17 mouse cellular contexts compared by ENCODE assay signal in the genomic region with DNA sequence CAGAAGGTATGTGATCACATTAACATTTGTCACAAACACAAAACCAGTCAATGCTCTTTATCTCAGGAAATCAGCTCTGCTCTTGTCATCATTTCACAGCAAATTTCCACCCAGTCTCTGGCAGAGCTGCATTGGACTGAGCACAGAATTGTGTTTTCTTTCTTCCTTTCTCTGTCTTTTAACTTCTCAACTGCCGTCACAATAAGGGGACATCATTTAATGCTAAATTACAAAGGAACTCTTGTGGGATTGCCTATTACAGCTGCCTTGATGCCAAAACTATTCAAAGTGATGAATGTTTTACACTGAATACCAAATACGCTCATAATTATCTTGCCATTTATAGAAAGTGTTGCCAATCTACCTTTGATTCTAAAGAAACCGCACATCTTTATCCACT.
A peak's percentile ranks its signal among the peaks of the same experiment; 100 is the strongest.
DNase-seq lines count a peak whose midpoint lies in the region; ATAC-seq and TF ChIP-seq lines count a peak whose summit lies in the region.
"Had no signal": no experiment of that assay in that cellular context is flagged by ENCODE, and none has a peak within 500 bp of the region (broad histone marks: within the 10 kb centered on the region; RNA-seq: fewer than 3 reads in every experiment).

No protein-coding gene starts in this region.

- no peak for TF ChIP-seq EP300 in stomach, postnatal 0 days (optimal IDR thresholded peaks at IDR 0.05)

- H3K9me3 ChIP-seq in forebrain, embryonic 13.5 days (replicated peaks): no peaks in the 10 kb centered on the region
- no peaks in the 10 kb centered on the region for H3K9me3 ChIP-seq in forebrain, embryonic 10.5 days
- H3K9me3 ChIP-seq in midbrain, embryonic 16.5 days (replicated peaks; ENCODE audit: control insufficient read depth, low read length, poor library complexity, severe bottlenecking): no peaks in the 10 kb centered on the region
- no peaks in the 10 kb centered on the region for H3K9me3 ChIP-seq in midbrain, embryonic 10.5 days (replicated peaks)
- H3K9me3 ChIP-seq in forebrain, embryonic 15.5 days: no peaks in the 10 kb centered on the region
- no peaks in the 10 kb centered on the region for H3K9me3 ChIP-seq in intestine, postnatal 0 days (ENCODE audit: control insufficient read depth)
- no peaks in the 10 kb centered on the region for H3K9me3 ChIP-seq in stomach, postnatal 0 days (ENCODE audit: control insufficient read depth, low read length)
- H3K9me3 ChIP-seq: embryonic facial prominence, embryonic 10.5 days; heart, embryonic 13.5 days; hindbrain, embryonic 15.5 days had no signal

- H3K36me3 ChIP-seq in forebrain, embryonic 13.5 days (ENCODE audit: poor library complexity, severe bottlenecking): no peaks in the 10 kb centered on the region
- no peaks in the 10 kb centered on the region for H3K36me3 ChIP-seq in forebrain, embryonic 10.5 days (replicated peaks)
- H3K36me3 ChIP-seq in midbrain, embryonic 16.5 days (ENCODE audit: control insufficient read depth, insufficient read depth, low read length): no peaks in the 10 kb centered on the region
- no peaks in the 10 kb centered on the region for H3K36me3 ChIP-seq in midbrain, embryonic 10.5 days
- no peaks in the 10 kb centered on the region for H3K36me3 ChIP-seq in forebrain, embryonic 15.5 days
- H3K36me3 ChIP-seq in intestine, postnatal 0 days (ENCODE audit: control insufficient read depth, insufficient read depth): no peaks in the 10 kb centered on the region
- H3K36me3 ChIP-seq in stomach, postnatal 0 days (ENCODE audit: control insufficient read depth, insufficient read depth, low read length): no peaks in the 10 kb centered on the region
- H3K36me3 ChIP-seq: embryonic facial prominence, embryonic 10.5 days; heart, embryonic 13.5 days; hindbrain, embryonic 15.5 days had no signal

- peaks cover 12% of the 10 kb centered on the region; the same call in 1 of the 2 replicates for H3K4me1 ChIP-seq in forebrain, embryonic 13.5 days
- H3K4me1 ChIP-seq in forebrain, embryonic 10.5 days: 0 out of 2 replicates have a peak, but pooled peaks cover 3% of the 10 kb centered on the region
- peaks cover 6% of the 10 kb centered on the region; the same call in 1 of the 2 replicates for H3K4me1 ChIP-seq in midbrain, embryonic 16.5 days (ENCODE audit: control insufficient read depth, insufficient read depth, low read length)
- H3K4me1 ChIP-seq in midbrain, embryonic 10.5 days: no peaks in the 10 kb centered on the region
- peaks cover 11% of the 10 kb centered on the region for H3K4me1 ChIP-seq in forebrain, embryonic 15.5 days
- no peaks in the 10 kb centered on the region for H3K4me1 ChIP-seq in intestine, postnatal 0 days (replicated peaks; ENCODE audit: control insufficient read depth, insufficient read depth, low read length)
- H3K4me1 ChIP-seq in stomach, postnatal 0 days (replicated peaks; ENCODE audit: control insufficient read depth, insufficient read depth): no peaks in the 10 kb centered on the region
- H3K4me1 ChIP-seq: embryonic facial prominence, embryonic 10.5 days; heart, embryonic 13.5 days had no signal

- H3K27ac ChIP-seq in forebrain, embryonic 13.5 days: no peak overlapping the region
- H3K27ac ChIP-seq in forebrain, embryonic 10.5 days: no peak overlapping the region
- no peak overlapping the region for H3K27ac ChIP-seq in midbrain, embryonic 16.5 days (ENCODE audit: low read length)
- H3K27ac ChIP-seq in midbrain, embryonic 10.5 days (replicated peaks): no peak overlapping the region
- H3K27ac ChIP-seq in forebrain, embryonic 15.5 days (replicated peaks): no peak overlapping the region
- no peak overlapping the region for H3K27ac ChIP-seq in intestine, postnatal 0 days (ENCODE audit: low read depth, low read length)
- H3K27ac ChIP-seq in stomach, postnatal 0 days (replicated peaks): no peak overlapping the region
- H3K27ac ChIP-seq: embryonic facial prominence, embryonic 10.5 days; heart, embryonic 13.5 days; hindbrain, embryonic 15.5 days had no signal

- peak; percentile 70; the same call in 1 of the 2 replicates for ATAC-seq in forebrain, embryonic 13.5 days
- ATAC-seq in midbrain, embryonic 16.5 days: 0 out of 2 replicates have a peak, but pooled peaks have one; percentile 36
- peak; percentile 60 for ATAC-seq in forebrain, embryonic 15.5 days (replicated peaks)
- ATAC-seq in intestine, postnatal 0 days: no peak
- ATAC-seq in stomach, postnatal 0 days (ENCODE audit: low FRiP score, low TSS enrichment): no peak
- ATAC-seq: activated CD4-positive, CD25-positive, alpha-beta regulatory T cell, adult 4 months; Patski had no signal

- H3K4me3 ChIP-seq in forebrain, embryonic 13.5 days: no peak overlapping the region
- H3K4me3 ChIP-seq in forebrain, embryonic 10.5 days: no peak overlapping the region
- no peak overlapping the region for H3K4me3 ChIP-seq in midbrain, embryonic 16.5 days (ENCODE audit: low read depth, low read length)
- H3K4me3 ChIP-seq in midbrain, embryonic 10.5 days: no peak overlapping the region
- H3K4me3 ChIP-seq in forebrain, embryonic 15.5 days: no peak overlapping the region
- H3K4me3 ChIP-seq in intestine, postnatal 0 days (ENCODE audit: low read depth, low read length): no peak overlapping the region
- H3K4me3 ChIP-seq in stomach, postnatal 0 days (ENCODE audit: low read depth, low read length): no peak overlapping the region
- H3K4me3 ChIP-seq: embryonic facial prominence, embryonic 10.5 days; heart, embryonic 13.5 days; hindbrain, embryonic 15.5 days had no signal

- 34% methylated on average over 3 of the region's 3 CpGs for WGBS in forebrain, embryonic 13.5 days
- 79% methylated on average over 3 of the region's 3 CpGs for WGBS in forebrain, embryonic 10.5 days
- 34% methylated on average over 3 of the region's 3 CpGs for WGBS in midbrain, embryonic 16.5 days
- 87% methylated on average over 3 of the region's 3 CpGs for WGBS in midbrain, embryonic 10.5 days
- 21% methylated on average over 3 of the region's 3 CpGs for WGBS in forebrain, embryonic 15.5 days
- WGBS in intestine, postnatal 0 days: 83% methylated on average over 3 of the region's 3 CpGs
- WGBS in stomach, postnatal 0 days: 84% methylated on average over 3 of the region's 3 CpGs

- no peak for DNase-seq in forebrain, embryonic 10.5 days (ENCODE audit: extremely low spot score, low spot score)
- no peak for DNase-seq in midbrain, embryonic 10.5 days (ENCODE audit: low spot score)
- no peak for DNase-seq in stomach, postnatal 0 days (ENCODE audit: low spot score)
- DNase-seq: adrenal gland, adult 2 months; adrenal gland, postnatal 25 days; cerebellum, adult 2 months; gastrocnemius, postnatal 25 days; heart, postnatal 36 days had no signal

- no peaks in the 10 kb centered on the region for H3K27me3 ChIP-seq in forebrain, embryonic 13.5 days
- no peaks in the 10 kb centered on the region for H3K27me3 ChIP-seq in forebrain, embryonic 10.5 days (ENCODE audit: poor library complexity, severe bottlenecking)
- no peaks in the 10 kb centered on the region for H3K27me3 ChIP-seq in midbrain, embryonic 16.5 days (ENCODE audit: control insufficient read depth, insufficient read depth, low read depth, low read length)
- H3K27me3 ChIP-seq in midbrain, embryonic 10.5 days (ENCODE audit: low read depth, poor library complexity, severe bottlenecking): no peaks in the 10 kb centered on the region
- H3K27me3 ChIP-seq in forebrain, embryonic 15.5 days: no peaks in the 10 kb centered on the region
- H3K27me3 ChIP-seq in intestine, postnatal 0 days (replicated peaks; ENCODE audit: control insufficient read depth, insufficient read depth, low read length): no peaks in the 10 kb centered on the region
- no peaks in the 10 kb centered on the region for H3K27me3 ChIP-seq in stomach, postnatal 0 days (ENCODE audit: control insufficient read depth, insufficient read depth, low read length)
- H3K27me3 ChIP-seq: heart, embryonic 13.5 days; hindbrain, embryonic 15.5 days; Patski had no signal

- H3K9ac ChIP-seq in forebrain, embryonic 13.5 days: no peak overlapping the region
- no peak overlapping the region for H3K9ac ChIP-seq in midbrain, embryonic 16.5 days (ENCODE audit: low read depth, low read length)
- no peak overlapping the region for H3K9ac ChIP-seq in forebrain, embryonic 15.5 days (replicated peaks)
- no peak overlapping the region for H3K9ac ChIP-seq in intestine, postnatal 0 days (ENCODE audit: low read depth, low read length)
- no peak overlapping the region for H3K9ac ChIP-seq in stomach, postnatal 0 days (ENCODE audit: low read length)
- H3K9ac ChIP-seq: heart, embryonic 13.5 days; hindbrain, embryonic 15.5 days had no signal

- TF ChIP-seq CTCF in intestine, postnatal 0 days (IDR thresholded peaks at IDR 0.05; ENCODE audit: low read depth): no peak
- no peak for TF ChIP-seq CTCF in stomach, postnatal 0 days (IDR thresholded peaks at IDR 0.05; ENCODE audit: low read depth)

- no peak overlapping the region for H3K4me2 ChIP-seq in forebrain, embryonic 13.5 days
- no peak overlapping the region for H3K4me2 ChIP-seq in midbrain, embryonic 16.5 days (ENCODE audit: low read length)
- no peak overlapping the region for H3K4me2 ChIP-seq in forebrain, embryonic 15.5 days (replicated peaks)
- no peak overlapping the region for H3K4me2 ChIP-seq in intestine, postnatal 0 days (replicated peaks; ENCODE audit: low read depth)
- H3K4me2 ChIP-seq in stomach, postnatal 0 days (replicated peaks; ENCODE audit: low read depth): no peak overlapping the region
- H3K4me2 ChIP-seq: heart, embryonic 13.5 days; hindbrain, embryonic 15.5 days had no signal

Comparison
In these comparisons a context has a peak if more than half of its experiments do, and no peak if none do; other contexts are left out.
1. ATAC-seq: peak in forebrain, embryonic 13.5 days (single experiment), midbrain, embryonic 16.5 days (single experiment) and forebrain, embryonic 15.5 days (single experiment); none in intestine, postnatal 0 days (single experiment) and stomach, postnatal 0 days (single experiment).